Mouse (Mus musculus) granulocyte monocyte progenitor cell, adult 5-6 weeks (primary cell): Measurements from ENCODE around the gene Trat1. TPM values are rescaled to one million over a fixed set of nuclear protein-coding genes. Genes with fewer than 3 reads are reported as not detected.

Experiments
- ATAC-seq: replicated peaks from 2 replicates; pipeline ENCODE4 v1.8.0; 2016; ENCODE audit warnings: mild to moderate bottlenecking, moderate TSS enrichment, inconsistent platforms; ENCODE audit not compliant: poor library complexity, severe bottlenecking
- total RNA-seq, 2 experiments: library from RNA; stranded (forward) in 1 of 2; stranded (reverse) in 1 of 2; fragments of 200-712, 200-1000 nt in 1 of 2; fragments of >200 nt in 1 of 2; fragmentation: Nextera tagmentation in 1 of 2; gene quantifications; 2 replicates each; pipeline ENCODE4 v1.2.3; 2014 to 2017

Gene Trat1
- not detected in 2 replicates for total RNA-seq (2014; fragmentation: Nextera tagmentation)
- 0.31 TPM in 1 of 2 replicates, not detected in the other for total RNA-seq (2017)

DNA sequence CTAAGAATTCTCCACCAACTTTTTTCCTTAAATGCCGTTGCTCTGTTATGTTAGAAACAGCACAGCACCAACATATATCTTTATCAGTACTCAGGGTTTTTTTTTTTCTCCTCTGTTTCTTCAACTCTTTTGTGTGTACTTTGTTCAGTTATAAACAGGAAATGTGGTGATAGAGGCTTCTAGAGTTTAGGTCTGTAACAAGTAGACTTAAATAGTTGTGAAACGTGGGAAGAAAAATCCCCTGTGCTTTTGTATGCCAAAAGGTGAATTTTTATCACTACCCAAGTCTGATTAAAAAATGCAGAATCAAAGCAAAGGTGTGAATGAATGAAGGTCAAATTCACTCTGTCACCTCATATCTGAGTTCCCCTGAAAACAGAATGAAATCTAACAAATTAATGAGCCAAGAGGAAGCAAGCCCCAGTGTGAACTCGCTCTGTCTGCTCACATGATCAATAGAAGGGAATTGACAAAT is at the start of gene Trat1:
Gene Trat1 (minus strand): TSS at position 51 of the 475 bp plus-strand sequence.
- ATAC-seq, result no peak; the same call in 1 of the 2 replicates

DNA sequence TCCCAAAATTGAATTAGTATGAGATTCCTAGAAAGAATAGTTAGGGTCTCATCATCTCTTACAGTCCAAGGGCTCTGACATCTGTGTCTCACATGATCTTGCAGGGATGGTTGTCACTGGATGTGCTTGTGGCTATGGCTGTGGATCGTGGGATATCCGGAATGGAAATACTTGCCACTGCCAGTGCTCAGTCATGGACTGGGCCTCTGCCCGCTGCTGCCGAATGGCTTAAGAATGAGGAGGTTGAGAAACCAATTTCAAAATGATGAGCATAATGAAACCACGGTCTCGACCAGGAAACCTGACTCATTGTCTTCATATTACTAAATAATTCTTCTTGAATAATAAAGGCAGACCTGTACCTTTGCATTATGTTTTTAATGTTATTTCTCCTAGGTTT is 46.7 kb upstream of the Trat1 start:
- ATAC-seq, result peak; percentile 97

DNA sequence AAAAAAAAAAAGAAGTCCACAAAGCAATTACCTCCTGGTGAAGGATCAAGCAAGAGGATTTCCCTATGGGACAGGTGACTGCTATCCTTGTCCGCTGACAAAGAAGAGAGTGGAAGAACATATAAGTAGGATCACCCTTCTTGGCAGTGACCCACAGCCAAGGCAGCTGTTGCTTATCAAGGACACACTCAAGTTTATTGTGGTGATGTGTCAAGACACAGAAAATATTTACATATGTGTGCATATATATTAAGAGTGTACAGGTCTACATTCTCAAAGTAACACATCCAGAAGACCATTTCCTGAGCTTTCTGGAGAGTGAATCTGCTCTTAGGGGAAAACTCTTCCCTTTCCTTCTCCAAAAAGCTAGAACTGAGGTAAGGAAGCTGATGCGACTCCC is 44.9 kb upstream of the Trat1 start, which contains the start of gene Retnlb:
Gene Retnlb (plus strand): TSS at position 162 of the 400 bp plus-strand sequence.
- ATAC-seq, result no peak

DNA sequence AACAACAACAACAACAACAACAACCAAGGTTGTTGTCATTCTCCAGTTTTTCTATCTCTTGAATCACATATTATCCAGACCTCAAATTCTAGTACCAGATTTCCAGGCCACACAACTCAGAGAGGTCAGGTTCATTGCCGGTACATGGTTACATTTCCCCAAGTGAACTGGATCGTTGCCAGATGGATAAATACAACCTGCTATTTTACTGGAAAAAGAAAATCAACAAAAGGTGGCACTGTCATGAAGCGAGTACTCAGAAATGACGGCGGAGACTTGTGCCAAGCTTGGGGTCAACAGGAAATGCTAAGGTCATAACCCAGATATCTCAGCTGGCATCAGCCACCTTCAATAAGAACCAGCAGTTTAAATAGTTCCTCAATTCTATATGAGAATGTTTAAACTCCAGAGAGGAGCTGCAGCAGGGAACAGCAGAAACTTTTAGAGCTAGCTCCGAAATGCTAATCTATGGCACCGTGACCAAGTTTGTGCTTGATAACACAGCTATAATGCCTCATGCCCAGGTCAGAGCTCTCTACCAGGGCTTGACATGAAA is 40.1 kb upstream of the Trat1 start:
- peak; percentile 65 for ATAC-seq

DNA sequence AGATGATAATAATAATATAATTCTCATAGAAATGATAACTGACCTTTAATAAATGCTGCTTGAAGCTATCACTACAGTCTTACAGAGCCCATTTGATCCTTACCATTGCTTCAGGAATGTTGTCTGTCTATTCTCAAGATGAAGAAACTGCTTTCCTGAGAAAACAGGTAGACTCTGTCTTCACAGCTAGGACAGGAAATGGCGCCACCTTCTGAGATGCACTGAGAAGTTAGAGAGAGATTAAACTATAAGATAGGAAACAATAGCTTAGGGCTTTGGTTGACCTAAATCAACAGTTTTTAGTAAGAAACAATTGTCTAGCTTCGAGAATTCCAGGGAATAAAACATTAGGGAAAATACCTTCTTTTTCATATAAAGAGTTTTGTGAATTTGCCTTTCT is 37.6 kb upstream of the Trat1 start:
- ATAC-seq, result peak; percentile 35; the same call in 1 of the 2 replicates

DNA sequence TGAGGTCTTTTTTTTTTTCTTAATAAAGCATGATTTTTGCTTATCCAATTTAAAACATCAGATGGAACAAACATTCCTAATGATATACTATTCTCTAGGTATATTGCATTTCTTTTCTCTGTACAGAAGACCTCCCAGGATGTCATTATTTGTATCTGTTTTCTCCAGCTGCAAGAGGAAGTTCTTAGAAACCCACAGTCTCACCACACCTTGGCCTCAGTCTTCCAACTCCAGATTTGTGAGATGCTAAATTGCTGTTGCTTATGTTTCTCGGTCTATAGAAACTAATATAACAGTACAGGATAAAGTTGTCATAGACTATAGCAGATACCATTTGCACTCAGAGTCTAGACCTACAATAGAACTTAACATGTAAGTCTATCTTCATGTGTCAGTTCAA is 34.7 kb upstream of the Trat1 start:
- ATAC-seq, result peak; percentile 48; the same call in 1 of the 2 replicates

DNA sequence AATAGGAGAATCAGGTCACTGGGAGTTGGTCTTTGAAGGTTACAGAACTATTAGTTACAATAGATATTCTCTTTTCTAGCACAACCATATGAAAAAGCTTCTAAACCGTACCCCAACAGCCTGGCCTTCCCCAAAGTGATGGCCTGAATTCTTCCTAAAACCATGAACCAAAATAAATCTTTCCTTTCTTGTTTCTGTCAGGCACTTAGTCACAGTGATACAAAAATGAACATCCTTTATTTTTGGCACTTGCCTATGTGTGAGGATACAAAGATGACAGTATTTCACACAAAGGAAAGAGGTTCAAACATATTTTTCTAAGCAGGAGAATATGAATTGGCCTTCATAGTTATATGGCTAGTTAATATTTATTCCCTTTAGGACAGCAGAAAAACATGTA is 33.6 kb upstream of the Trat1 start:
- ATAC-seq, result no peak

DNA sequence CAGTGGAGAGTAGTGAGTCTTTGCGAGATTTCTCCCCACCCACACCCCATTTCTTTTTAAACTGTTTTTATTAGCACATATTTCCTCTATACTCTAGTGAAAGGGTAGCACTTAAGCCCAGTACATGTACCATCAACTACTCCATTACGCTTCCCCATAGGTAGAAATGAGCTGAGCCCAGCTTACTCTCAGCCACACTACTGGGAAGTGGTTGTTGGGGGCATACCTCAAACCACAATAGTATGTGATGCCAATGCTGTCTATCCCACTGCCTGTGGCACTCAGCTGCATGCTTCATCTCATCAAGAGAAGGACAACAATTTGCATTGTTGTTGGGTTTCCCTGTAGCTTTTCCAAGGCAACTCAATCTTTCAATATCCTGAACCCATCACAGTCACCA is 29.1 kb upstream of the Trat1 start:
- peak; percentile 91 for ATAC-seq

DNA sequence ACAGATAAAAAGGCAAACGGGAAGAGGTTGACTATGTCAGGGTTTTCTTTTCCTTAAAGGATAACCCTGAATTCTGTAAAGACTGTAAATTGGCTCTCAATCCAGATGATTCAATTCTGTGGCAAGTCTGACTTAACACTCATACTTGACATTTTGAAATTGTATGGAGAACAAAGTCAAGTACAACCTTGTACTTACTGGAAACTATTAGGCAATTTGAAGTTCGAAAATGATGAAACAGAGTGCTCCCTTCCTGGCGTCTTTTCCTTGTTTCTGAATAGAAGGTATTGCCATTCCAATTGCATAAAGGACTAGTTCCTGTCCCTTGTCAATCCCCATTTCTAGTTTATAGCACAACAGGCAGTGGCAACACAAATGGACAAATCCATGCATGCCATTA is 27.6 kb upstream of the Trat1 start:
- ATAC-seq, result peak; percentile 76

DNA sequence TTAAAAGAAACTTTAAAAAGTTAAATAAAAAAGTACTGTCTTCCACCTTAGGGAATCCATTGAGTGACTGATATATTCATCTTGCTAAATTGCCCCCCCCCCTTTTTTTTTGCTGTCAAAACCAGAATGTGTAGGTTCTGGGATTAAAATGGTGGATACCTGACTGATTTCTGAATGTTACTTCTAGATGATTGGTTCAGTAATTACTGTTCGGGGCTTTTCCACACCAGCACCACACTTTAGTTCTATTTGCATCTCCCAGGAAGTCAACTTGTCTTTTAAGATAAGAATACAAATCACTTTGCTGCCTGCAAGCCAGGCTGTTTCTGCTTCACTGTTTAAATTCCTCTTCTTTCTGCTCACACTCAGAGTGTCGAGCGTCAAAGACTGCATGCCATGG is 26.5 kb upstream of the Trat1 start:
- ATAC-seq, result no peak

DNA sequence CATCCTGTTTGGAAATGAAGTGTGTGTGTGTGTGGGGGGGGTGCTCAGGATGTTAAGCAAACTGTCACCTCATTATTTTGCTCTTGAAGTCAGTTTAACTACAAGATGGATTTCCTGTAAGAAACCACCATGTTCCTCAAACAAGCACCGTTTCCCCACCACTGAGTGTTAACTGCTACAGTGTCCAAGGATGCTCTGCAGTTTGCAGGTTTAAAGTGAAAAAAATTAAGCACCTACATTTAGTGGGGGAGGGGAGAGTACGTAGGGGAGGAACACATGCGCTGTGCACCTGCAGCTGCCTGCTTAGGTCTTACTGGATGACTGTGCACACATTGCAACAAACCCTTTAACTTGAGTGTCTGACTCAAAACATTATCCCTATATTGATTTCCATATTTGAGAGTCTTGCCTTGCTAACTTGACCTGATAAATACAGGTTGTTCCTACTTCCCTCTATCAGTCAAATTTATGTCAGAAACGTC is 16.9 kb upstream of the Trat1 start:
- ATAC-seq, result peak; percentile 85

DNA sequence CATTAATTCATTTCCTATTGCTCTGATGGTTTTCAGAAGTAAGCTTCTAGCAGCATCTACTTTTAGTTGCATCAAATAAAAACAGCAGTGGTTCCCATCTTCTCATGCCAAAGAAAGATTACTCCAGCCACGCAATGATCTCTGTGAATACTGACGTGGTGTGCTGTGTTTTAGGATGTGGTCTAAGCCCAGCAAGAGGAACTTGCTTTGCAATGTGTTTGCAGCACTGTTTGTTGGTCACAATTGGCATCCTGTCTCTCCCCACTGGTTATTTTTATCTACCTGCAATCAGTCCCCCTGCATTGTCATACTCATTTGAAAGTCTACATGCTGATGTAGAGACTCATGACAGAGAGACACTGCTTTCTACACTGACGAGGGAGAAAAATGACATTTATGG is 14.4 kb upstream of the Trat1 start:
- peak; percentile 80 for ATAC-seq

DNA sequence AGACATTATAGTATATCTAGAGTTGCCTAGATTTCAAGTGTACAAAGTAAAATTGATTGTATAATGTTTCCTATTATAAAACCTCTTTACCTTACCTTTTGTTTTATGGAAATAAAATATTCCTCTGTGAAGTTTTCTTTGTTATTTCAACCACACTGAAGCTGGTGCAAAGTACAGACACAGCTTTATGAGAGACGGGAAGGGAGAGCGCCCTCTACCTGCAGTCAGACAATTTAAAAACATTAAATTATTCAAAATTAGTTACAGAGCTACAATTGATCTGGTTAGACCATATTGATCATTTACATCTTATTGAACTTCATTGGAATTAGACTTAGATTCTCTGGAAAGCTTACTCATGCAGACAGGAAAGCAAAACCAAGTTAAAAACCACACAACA is 5.4 kb upstream of the Trat1 start:
- no peak for ATAC-seq

DNA sequence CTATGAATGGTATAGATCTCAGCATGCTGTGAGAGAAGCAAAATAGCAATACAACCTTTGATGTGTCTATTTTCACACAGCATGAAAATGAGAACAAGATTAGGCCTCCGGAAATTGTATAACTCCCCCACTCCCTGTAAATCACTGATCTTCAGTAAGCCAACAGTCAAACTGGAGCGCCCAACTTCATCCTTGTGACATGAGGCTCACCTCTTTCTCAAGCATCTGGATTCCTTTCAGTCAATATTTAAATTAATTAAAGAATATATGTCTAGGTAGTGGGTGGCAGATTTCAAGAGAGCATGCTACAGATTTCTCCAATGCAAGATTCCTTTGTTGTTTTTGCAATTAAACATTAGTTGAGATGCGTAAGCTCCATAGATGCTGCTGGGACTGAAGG is 2.6 kb downstream of the Trat1 start:
- ATAC-seq, result no peak

DNA sequence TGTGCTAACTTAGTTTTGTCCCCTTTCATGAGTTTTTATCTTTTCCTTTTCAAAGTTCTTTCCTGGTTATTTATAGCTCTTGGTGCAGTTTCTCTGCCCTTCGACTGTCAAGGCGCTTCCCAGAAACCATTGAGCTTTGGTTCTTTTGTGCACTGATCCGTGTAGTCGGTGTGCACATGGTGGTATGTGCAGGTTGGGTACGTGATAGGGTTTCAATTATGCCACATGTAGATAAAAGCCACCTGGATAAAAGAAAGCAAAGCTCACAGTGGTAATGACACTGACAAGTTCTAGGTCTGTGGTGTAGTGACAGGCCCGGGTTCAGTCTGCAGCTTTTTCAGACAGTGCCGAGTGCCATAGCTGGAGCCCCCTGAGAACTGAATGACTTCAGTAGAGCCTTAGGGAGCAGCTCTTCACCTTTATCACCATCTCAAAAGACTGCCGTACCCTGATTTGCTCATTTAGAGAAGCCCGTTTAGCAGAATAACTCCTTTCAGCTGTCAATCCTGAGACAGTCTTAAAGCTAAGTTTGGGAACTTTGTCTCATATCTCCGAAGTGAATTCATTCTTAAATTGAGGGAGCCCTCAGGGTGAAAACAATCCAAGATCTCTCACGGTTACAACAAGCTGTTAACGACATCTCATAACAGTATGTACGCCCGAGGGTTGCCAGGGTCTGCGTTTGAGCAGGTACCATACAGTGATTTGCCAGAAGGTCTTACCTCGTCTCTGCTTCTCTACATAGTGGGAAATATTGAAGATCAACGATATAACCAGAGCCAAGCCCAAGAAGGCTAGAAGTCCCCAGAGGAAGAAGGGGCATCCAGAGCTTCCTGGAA is 11.0 kb downstream of the Trat1 start:
- ATAC-seq, result no peak

DNA sequence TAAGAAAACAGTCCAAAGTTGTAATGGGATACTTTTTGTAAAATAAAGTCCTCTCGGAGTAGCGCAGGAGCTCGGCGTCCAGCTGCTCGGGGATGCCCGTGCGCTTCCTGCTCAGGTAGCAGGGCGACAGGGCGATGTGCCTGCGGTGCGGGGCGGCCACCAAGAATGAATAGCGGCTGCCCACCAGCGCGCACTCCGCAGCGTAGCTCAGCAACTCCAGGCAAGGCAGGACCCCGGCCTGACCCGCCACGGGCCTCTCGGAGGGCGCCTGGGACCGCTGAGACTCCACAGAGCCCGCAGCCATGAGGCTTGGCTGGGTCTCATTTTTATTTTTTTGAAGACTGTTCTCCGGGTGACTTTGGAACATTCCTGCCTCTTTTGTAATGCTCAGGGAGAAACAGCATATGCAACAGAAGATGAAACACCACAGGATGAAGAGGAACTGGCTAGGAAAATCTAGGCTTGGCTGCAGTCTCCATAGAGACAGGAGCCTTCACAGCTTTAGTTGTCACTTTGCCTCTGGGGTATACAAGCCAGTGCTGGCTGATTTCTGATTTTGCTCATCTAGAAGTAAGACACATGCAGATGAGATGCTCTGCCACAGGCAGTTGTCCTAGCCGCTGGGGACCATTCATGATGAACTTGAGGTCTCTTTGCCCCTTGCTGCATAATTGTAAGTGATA is 21.5 kb downstream of the Trat1 start:
- ATAC-seq, result no peak

DNA sequence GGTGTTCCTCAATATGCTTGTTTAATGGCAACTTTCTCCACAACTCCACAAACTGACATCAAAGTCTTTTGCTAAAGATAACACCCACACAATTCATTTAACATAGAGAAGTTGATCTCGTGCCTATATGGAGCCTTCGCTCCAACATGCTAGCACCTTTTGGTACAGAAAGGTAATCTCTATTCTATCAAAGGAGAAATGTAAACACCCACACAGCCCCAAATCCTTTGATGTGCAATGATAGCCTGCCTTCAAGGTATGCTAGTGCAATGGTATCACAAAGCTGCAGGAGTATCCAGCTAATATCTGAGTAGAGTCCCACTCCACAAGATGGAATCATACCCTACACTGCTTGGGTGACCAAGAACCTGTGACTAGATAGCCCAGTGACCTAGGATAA is 26.4 kb downstream of the Trat1 start:
- no peak; the same call in 1 of the 2 replicates for ATAC-seq

DNA sequence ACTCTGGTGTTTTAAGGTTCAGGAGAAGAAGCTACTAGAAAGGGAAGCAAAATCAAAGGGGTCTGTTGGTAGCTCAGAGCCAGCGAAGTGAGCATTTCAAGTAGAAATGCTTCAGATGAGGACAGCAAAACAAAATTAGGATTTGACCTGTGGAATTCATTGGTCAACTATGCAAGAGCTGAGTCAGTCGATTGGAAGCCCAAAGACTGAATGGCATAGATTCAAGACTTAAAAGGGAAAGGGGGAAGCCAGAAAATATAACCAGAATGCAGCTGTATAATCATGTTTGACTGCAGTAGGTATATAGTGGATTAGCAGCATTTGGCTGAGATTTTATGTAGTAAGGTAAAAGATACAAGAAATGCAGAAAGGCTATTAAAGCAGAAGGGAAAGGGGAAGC is 26.8 kb downstream of the Trat1 start:
- ATAC-seq, result no peak

DNA sequence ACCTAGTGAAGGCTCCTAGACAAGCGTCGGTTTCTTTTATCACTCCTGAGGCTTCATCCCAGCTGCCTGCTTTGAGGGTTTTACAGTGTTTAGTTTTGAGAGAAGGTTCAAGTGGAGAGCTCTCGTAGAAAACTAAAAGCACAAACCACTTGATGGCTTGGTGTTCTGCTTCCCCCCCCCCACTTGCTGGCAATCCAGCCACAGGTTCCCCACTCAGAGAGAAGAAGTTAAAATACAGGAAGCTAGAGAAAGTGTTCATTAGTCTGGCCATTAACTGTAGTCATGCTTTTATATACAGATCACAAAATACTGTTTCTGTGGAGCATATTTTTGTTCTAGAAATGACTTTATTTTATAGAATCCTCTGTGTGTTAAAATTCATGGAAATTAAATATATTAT is 30.3 kb downstream of the Trat1 start:
- peak; percentile 71 for ATAC-seq

DNA sequence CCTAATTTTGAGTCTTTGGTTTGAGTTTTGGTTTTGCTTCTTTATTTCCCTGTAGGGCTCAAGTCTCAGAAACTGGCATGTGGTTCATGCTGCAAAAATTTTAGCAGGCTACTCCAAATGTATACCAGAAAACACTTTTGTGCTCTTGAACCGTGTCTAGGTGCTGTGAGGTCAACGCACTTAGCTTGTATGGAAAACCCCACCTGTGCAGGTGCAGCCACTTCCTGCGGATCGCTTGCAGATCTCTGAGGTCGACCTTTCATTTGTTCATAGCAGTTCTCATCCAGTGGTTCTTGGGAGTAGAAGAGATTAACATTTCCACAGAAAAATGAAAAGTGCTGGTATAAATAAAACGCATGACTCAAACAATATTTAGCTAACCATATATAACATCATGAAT is 31.8 kb downstream of the Trat1 start:
- no peak for ATAC-seq

DNA sequence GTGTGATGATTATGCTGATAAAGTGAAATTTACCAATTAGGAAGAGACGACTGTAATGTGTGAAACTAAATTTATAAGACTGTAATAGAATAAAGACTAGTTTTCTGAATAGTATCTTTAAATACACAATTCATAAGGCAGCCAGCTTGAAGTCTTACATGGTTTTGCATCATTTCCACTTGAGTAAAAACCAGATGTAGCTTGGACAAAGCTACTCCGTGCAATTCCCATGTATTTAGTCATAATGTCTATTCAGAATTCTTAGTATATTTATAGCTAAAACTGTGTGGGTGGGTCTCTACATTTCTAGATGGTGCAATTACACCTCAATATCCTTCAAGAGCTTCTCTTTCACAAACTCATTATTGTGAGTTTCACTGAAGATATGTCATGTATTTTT is 33.4 kb downstream of the Trat1 start:
- no peak for ATAC-seq
